Mouse (Mus musculus): ENCODE measurements around the gene Asb5. TPM values are rescaled to one million over a fixed set of nuclear protein-coding genes. Genes with fewer than 3 reads are reported as not detected.

The Asb5 gene
- total and polyA plus RNA-seq, 3 experiments, result not detected

GRCm38 (mm10) chr8:54550026-54550574 lies 20.7 kb downstream of the Asb5 start:
- H3K79me2 ChIP-seq (replicated peaks; ENCODE audit: control insufficient read depth, extremely low read depth, insufficient read depth, poor library complexity, severe bottlenecking), result no peaks in the 10 kb centered on the region
- TF ChIP-seq BHLHE40 (IDR thresholded peaks at IDR 0.05; ENCODE audit: low read depth, low read length), result no peak
- no peak for TF ChIP-seq NELFE (IDR thresholded peaks at IDR 0.05; ENCODE audit: low read depth, low read length)
- TF ChIP-seq USF1 (IDR thresholded peaks at IDR 0.05; ENCODE audit: low read depth, low read length), result no peak
- TF ChIP-seq ZNF384 (IDR thresholded peaks at IDR 0.05; ENCODE audit: low read depth, low read length), result no peak
- no peak for TF ChIP-seq UBTF (IDR thresholded peaks at IDR 0.05; ENCODE audit: low read depth, low read length)
- no peak for TF ChIP-seq CHD2 (IDR thresholded peaks at IDR 0.05; ENCODE audit: low read length)
- no peak for TF ChIP-seq NRF1 (IDR thresholded peaks at IDR 0.05; ENCODE audit: low read depth, low read length)
- TF ChIP-seq HCFC1 (IDR thresholded peaks at IDR 0.05; ENCODE audit: low read depth, low read length), result no peak
- TF ChIP-seq MAFK (IDR thresholded peaks at IDR 0.05; ENCODE audit: insufficient replicate concordance, low read length), result no peak
- no peak for TF ChIP-seq TBP (conservative IDR thresholded peaks at IDR 0.05; ENCODE audit: low read depth, low read length)
- no peak for TF ChIP-seq ZKSCAN1 (IDR thresholded peaks at IDR 0.05; ENCODE audit: borderline replicate concordance, low read depth, low read length)
- TF ChIP-seq SMC3 (IDR thresholded peaks at IDR 0.05; ENCODE audit: low read depth, low read length), result no peak
- TF ChIP-seq SIN3A (IDR thresholded peaks at IDR 0.05; ENCODE audit: low read length), result no peak
- TF ChIP-seq MAZ (IDR thresholded peaks at IDR 0.05; ENCODE audit: low read depth, low read length), result no peak
- TF ChIP-seq RAD21 (IDR thresholded peaks at IDR 0.05; ENCODE audit: low read depth, low read length), result no peak
- no peak for TF ChIP-seq POLR2A (IDR thresholded peaks at IDR 0.05; ENCODE audit: low read depth, low read length)
- no peaks in the 10 kb centered on the region for H3K36me3 ChIP-seq (replicated peaks in 1 of 2; ENCODE audit: control insufficient read depth in 1 of 2, insufficient read depth in 1 of 2, low read length in 1 of 2)
- dilution Hi-C loops (cut with MboI; ENCODE audit: extremely low pct_ligation_motif_present, extremely low pct_unique_long_range_greater_than_20kb, low sequenced_read_pairs), result no loop called here
- no peak overlapping the region for H3K4me2 ChIP-seq (ENCODE audit: insufficient read depth, low read depth, poor library complexity, severe bottlenecking)
- H3K9ac ChIP-seq (ENCODE audit: insufficient read depth, low read depth), result no peak overlapping the region
- H3K9me3 ChIP-seq (replicated peaks; ENCODE audit: low read length), result no peaks in the 10 kb centered on the region
- no peak overlapping the region for H3K27ac ChIP-seq (ENCODE audit: insufficient read depth, low read depth)
- no peaks in the 10 kb centered on the region for H3K27me3 ChIP-seq (replicated peaks)
- H3K4me1 ChIP-seq (ENCODE audit: control insufficient read depth in 1 of 2, insufficient read depth in 2 of 2), result no peaks in the 10 kb centered on the region
- no peak for DNase-seq (ENCODE audit: extremely low read depth)
- in situ Hi-C loops (cut with MboI; ENCODE audit: low pct_ligation_motif_present, low pct_unique_long_range_greater_than_20kb, low sequenced_read_pairs), result no loop called here
- H3K4me3 ChIP-seq (replicated peaks in 1 of 3; ENCODE audit: low read depth in 2 of 3, low read length in 2 of 3, poor library complexity in 1 of 3), result no peak overlapping the region

- Histone ChIP-seq H3K79me2 (replicated peaks; ENCODE audit: control insufficient read depth, extremely low read depth, insufficient read depth, poor library complexity, severe bottlenecking) (no peaks in the 10 kb centered on the region), H3K27me3 (replicated peaks) (no peaks in the 10 kb centered on the region), H3K4me2 (ENCODE audit: insufficient read depth, low read depth, poor library complexity, severe bottlenecking) (no peak overlapping the region), H3K9me3 (replicated peaks; ENCODE audit: low read length) (no peaks in the 10 kb centered on the region), H3K4me1 (ENCODE audit: control insufficient read depth in 1 of 2, insufficient read depth in 2 of 2) (no peaks in the 10 kb centered on the region), H3K9ac (ENCODE audit: insufficient read depth, low read depth) (no peak overlapping the region), H3K27ac (ENCODE audit: insufficient read depth, low read depth) (no peak overlapping the region), H3K36me3 (replicated peaks in 1 of 2; ENCODE audit: control insufficient read depth in 1 of 2, insufficient read depth in 1 of 2, low read length in 1 of 2) (no peaks in the 10 kb centered on the region), H3K4me3 (replicated peaks in 1 of 3; ENCODE audit: low read depth in 2 of 3, low read length in 2 of 3, poor library complexity in 1 of 3) (no peak overlapping the region)
- dilution Hi-C loops (cut with MboI; ENCODE audit: extremely low pct_ligation_motif_present, extremely low pct_unique_long_range_greater_than_20kb, low sequenced_read_pairs), result no loop called here
- TF ChIP-seq HCFC1 (IDR thresholded peaks at IDR 0.05; ENCODE audit: low read depth, low read length) (no peak), SMC3 (IDR thresholded peaks at IDR 0.05; ENCODE audit: low read depth, low read length) (no peak), POLR2AphosphoS2 (IDR thresholded peaks at IDR 0.05; ENCODE audit: low read depth, low read length) (no peak), TBP (conservative IDR thresholded peaks at IDR 0.05; ENCODE audit: low read depth, low read length) (no peak), SIN3A (IDR thresholded peaks at IDR 0.05; ENCODE audit: low read length) (no peak), JUN (IDR thresholded peaks at IDR 0.05; ENCODE audit: insufficient read depth, low read depth, low read length) (no peak), ZKSCAN1 (IDR thresholded peaks at IDR 0.05; ENCODE audit: borderline replicate concordance, low read depth, low read length) (no peak), EP300 (IDR thresholded peaks at IDR 0.05; ENCODE audit: low read length) (no peak), POLR2A (IDR thresholded peaks at IDR 0.05; ENCODE audit: low read depth, low read length) (no peak), USF2 (conservative IDR thresholded peaks at IDR 0.05; ENCODE audit: low read depth, low read length) (no peak), RAD21 (IDR thresholded peaks at IDR 0.05; ENCODE audit: low read depth, low read length) (no peak), CTCF (conservative IDR thresholded peaks at IDR 0.05 in 1 of 2, IDR thresholded peaks at IDR 0.05 in 1 of 2; ENCODE audit: low read depth in 2 of 2, low read length in 2 of 2) (no peak)
- in situ Hi-C loops (cut with MboI; ENCODE audit: low pct_ligation_motif_present, low pct_unique_long_range_greater_than_20kb, low sequenced_read_pairs), result no loop called here
- DNase-seq (ENCODE audit: extremely low read depth), result no peak
Measured at GRCm38 (mm10) chr8:54554921-54555320, 25.5 kb downstream of the Asb5 start.

Data from CH12.LX (cell line).